Mouse (Mus musculus): ENCODE results near the gene Apaf1.

The Apaf1 gene

DNA sequence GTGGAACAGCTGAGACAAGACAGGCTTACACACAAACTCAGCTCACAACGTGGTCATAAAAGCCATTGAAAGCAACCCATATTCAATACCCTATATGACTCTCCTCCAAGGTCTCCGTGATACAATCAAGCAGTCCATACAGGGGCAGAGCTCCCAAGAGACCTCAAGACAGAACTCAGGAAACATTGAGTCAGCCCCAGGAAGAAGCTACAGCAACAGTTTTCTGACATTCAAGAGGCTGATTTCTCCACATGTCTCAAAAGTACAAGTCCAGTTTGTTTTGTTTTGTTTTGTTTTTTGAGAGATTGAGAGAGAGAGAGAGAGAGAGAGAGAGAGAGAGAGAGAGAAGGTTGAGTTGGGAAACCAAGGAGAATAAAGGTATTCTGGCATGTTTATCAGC is 108.5 kb downstream of the Apaf1 start:
- no peak for DNase-seq

DNA sequence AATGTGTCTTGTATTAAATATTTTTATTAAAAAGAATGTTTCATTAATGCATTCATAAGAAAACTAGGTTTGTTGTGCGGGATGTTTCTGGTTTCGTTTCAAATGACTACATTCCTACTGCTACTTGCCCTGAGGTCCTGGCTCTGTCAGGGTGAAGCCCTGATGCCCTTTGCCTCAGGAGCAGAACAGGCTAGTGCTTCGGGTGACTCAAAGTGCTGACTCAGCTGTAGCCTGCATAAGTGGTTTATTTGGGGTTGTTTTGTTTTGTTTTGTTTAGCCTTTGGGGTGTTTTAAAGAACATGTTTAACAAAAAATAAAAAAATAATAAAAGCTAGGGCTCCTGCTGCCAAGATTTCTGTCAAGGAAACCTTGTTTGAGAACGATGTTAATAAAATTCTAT is 112.0 kb downstream of the Apaf1 start:
- no peak for DNase-seq

DNA sequence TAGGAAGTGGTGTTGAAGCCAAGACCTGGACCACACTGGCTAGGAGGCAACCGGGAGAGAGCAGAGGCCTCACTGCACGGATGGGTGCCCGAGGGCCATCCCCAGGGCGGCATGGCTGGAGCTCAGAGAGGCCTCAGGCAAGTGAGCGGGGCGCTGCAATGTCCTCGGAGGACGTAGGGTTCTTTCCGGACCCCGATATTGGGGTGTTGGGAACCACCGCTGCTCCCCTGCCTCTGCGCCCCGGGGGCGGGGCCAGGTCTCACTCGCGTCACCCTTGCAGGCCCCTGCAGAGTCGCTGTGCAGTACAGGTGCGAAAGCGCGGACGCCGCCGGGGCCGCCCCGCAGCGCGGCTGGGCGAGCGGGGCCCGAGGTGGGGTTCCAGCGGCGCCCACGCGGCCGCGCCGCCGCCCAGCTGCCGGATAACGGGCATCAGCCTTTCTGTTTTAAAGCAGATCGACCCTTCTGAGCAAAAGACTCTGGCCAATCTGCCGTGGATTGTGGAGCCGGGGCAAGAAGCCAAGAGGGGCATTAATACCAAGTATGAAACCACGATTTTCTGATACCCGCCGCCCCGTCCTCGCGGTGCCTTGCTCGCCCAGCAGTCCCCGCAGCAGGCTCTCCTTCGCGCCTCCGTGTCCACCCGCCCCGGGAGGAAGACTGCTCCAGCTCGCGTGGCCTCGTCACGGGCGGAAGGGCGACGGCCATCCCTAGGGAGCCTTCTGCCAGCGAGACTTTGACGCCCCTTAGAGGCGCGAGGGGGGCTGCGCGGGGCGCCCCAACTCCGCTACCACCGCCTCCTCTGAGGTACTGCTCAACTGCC is 113.0 kb downstream of the Apaf1 start:
- DNase-seq: peak; percentile 14

DNA sequence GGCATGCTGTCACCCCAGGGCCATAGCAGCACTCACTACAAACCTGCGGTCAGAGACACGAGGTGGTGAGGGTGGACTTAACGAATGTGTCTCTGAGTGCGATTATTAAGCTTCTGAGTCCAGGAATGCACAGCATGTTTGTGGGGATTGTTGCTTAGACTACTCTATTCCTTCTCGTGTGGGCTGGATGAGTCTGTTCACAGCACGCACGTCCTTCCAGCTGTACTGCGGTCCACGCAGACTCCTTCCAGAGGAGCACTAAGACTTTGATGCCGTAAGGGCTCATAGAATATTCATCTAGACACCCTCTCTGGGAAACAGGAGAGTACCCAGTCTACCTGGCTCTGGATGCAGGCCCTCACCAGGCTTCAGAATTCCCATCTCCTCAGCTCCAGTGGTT is 114.3 kb downstream of the Apaf1 start:
- DNase-seq: no peak

DNA sequence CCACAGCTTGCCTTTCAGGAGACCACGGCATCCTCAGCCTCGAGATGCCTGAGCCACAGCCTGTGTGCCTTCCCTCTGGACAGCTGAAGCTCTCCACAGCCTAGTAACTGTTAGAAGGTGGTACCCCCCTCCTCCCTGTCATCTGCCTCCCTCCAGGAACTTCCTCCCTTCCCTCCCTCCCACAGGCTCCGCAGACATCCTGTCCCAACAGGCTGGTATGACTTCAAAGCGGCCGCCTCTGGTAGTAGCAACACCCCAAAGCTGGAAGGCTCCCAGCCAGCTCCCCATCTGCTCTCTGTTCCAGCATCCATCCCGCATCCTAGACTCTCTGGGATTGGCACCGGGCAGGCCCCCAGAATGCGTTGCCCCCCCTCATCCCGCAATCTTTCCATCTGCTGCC is 115.7 kb downstream of the Apaf1 start:
- no peak for DNase-seq

DNA sequence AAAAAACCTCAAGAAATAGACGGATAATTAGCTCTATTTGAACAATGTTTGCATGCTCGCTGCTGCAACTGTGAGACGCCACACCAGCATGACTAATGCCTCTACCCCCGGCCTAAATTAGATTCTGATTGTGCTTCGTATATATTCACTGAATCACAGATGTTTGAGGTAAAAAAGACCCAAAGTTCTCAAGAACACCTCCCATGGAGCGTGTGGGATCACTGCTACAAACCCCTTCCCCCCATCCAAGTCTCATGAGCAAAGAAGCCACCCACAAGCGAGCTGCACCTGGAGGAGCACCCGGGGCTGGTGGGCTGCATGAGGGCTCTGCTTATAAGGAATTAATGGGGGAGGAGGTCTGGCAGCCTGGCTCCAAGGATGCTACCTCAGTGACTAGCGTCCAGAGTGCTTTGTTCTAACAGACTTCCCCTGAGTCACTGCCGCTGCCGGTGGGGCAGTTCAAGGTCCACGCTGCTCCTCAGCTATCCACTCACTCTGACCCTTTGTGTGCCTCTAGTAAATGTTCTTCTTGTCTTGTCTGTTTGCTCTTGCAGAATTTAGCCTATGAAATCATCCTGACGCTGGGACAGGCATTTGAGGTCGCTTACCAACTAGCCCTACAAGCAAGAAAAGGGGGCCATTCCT is 116.8 kb downstream of the Apaf1 start:
- no peak for DNase-seq

DNA sequence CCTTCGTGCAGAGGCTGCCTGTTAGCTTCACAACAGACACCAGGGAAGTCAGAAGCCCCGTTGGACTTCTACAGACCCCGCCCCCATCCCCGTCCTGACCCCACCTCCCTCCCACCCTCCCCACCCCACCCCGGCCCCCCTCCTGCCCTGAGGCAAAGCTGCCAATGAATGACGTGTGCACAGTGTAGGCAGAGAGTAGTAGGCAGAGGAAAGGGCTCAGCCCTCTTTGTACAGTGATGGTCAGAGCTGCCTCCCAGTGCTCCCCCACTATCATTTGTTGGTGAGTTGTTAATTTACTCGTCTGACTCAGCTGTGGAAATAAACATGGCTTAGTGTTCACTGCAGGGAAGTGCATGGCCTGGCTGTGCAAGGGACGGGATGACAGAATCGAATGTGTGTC is 118.1 kb downstream of the Apaf1 start:
- no peak for DNase-seq

DNA sequence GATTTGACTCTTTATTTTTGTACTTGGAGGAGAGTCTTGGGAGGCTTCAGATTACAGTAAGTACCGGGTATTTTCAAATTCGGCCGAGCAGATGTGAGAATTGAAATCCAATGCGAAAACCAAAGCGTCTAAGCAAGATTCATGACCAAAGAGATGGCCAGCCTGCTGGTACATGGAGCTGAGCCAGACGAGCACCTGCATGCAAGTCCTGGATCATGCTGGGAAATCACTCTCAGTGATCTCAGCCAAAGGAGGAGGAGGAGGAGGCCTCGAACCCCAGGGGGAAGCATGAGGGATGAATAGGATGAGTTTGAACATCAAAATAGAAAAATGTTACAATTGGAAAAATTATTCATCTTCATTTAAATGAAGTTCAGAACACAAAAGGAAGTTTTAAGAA is 122.2 kb downstream of the Apaf1 start:
- no peak for DNase-seq

DNA sequence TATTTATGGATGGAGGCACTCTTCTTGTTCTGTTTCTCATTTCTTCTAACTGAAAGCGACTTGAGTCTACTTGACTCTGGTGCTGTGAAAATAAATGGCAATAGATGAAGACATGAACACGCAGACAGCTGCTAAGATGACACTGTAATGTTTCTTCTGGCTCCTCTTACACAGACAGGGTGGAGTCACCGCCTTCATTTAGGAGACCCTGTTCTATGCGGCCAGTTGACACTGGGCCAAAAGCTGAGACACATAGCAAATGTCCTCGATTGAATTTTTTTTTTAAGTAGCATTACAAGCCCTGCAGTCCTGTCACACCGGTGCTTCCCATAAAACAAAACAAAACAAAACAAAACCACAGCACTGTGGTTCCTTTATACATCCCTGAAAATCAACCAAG is 128.7 kb downstream of the Apaf1 start:
- no peak for DNase-seq

DNA sequence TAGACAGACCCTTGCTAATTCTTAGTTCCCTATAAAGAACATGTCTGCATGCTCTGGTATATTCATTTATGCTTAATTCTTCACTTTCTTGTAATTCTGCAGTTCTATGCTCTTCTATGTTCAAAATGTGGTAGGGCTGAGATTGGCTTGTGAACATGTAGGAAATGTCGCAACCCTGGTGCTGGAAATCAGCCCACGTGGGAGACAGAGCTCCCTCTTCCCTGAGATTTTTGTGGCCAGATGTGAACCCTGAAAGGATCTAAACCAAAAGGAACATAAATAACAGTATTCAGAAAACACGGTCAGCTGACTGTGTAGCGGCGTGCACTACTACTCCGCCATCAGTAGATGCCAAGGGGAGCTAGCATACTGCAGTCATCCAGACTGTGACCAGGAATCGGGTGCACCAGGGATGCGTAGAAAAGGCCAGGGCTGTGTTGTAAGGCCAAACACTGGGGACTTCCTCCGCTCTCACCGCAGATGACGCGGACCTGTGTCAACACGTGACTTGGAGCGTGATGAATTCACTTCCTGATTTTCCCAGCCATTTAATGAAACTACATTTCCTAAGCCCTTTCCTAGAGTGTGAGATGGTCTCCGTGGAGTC is 129.4 kb downstream of the Apaf1 start:
- no peak for DNase-seq

DNA sequence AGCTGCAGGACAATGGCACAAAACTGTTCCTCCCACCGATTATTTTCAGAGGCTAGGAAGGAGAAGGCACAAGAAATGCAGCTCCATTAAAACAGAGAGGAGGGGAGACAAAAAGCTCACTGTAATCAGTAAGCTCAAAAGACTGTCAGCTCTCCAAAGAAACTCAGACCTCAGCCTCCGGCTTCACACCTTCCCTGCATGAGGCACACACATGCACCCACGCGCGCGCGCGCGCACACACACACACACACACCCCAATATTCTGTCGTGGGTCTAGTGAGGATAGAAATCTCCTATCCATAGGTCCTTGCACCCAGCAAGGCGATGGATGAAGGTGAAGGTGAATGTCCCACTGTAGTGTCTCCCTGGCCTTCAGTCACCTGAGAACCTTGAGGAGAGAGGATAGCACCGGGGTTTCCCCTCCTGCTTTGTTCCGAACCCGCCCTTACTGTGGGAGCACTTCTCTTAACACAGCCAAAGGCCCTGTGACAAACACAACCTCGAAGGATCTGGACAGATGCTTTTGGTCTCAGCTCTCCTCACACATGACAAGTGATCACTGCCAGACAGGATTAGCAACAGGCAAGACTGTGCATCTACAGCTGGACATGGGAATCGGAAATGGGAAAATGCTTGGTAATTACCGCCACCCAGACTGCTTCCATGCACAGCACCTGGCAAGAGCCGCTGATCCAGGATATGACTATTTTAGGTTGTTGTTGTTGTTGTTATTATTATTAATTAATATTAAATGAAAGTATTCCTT is 134.8 kb downstream of the Apaf1 start:
- DNase-seq: no peak

DNA sequence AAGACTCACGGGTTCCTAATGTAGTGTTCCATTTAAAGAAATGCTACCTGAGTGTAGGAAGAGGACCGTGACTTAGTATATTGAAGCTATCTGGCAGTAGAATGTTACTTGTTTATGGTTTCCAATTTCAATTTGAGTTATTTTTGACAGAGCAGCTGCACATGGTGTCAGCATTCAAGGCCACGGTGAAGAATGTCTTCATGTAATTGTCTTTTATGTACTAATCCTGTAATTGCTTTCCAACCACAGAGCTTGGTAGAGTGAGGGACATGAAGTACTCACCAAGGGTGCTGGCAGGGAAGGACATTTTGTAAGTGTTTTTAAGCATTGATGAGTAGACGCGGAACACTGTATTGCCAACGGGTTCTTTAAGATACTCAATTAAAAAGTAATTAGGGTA is 135.5 kb downstream of the Apaf1 start:
- no peak for DNase-seq

DNA sequence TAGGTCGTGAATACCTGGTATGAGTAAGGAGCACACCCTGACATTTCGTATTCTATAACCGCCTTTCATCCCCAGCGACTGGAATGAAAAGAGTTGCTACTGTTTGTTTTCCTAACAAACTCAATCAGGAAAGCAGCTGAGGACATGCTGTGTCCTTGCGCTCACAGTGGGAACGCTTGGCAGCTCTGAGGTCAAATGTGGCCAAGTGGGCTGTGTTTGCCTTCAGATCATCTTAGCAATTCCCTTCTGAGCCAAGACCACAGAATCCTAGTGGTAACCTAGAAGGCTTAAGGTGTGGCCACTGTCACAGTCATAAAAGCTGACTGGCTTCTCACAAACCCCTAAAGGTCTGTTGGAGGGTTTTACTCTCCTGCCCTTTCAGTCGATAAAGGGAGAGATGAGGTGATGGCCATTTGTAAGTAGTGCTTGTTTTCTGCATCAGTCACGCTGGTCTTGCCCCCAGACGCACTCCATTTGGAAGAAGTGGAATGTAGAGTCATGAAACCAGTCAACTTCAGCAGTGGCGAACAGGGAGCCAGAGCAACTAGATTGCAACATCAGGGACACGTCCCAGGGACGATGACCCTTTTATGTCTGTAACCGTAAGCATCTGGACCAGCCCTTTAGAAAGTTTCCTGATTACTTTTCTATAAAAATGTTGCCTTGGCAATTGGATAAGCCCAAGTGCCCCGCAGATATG is 140.4 kb downstream of the Apaf1 start:
- no peak for DNase-seq

DNA sequence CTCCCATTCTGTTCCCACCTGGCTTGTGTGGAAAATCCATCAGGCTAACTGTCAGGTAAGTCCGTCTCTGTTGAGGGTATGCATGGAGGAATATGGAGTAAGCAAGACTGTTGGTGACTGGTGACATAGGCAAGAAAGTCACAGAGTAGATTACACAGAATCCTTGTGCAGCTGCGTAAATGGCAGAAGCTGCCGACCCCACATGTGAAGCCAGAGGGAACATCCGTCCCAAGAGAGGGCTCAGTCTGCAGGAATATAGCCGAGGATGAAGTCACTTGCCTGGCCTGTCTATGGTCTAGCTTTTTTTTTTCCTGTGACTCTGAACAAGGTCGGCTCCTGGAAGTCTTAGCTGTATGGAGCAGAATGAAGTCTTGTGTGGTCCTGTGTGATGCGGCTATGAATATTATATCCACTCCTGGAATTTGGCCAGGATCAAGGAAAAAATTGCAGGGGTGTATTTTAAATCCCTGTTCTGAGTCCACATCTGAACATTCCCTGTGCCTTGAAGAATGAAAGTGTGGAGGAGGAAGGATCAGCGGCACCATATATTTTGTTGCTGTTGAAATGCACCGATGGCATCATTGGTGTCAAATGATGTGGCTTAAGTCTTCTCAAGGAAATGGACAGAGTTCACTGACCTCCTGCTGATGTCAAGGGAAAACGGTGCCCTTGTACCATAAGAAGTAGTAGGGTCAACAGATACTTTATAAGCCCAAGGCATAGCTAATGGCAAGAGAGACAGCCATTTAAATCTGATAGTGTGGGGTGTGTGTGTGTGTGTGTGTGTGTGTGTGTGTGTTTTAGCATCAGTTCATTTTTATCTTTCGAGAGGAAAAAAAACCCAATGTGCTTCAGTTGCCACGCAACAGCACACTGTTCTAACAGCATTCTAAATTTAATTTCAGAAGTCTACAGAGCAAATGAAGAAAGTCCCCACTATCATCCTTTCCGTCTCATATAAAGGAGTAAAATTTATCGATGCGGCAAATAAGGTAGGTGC is 141.7 kb downstream of the Apaf1 start:
- DNase-seq: no peak

Data from thymus, postnatal 25 days (tissue).